Mouse (Mus musculus) NIH3T3 (cell line): ENCODE measurements around the gene Tfb1m.
A peak's percentile ranks its signal among the peaks of the same experiment; 100 is the strongest.

Experiments used
- DNase-seq: peaks from one replicate; pipeline ENCODE4 v3.0.0-alpha.2; 2012; ENCODE audit warnings: low read depth

Gene Tfb1m

DNA sequence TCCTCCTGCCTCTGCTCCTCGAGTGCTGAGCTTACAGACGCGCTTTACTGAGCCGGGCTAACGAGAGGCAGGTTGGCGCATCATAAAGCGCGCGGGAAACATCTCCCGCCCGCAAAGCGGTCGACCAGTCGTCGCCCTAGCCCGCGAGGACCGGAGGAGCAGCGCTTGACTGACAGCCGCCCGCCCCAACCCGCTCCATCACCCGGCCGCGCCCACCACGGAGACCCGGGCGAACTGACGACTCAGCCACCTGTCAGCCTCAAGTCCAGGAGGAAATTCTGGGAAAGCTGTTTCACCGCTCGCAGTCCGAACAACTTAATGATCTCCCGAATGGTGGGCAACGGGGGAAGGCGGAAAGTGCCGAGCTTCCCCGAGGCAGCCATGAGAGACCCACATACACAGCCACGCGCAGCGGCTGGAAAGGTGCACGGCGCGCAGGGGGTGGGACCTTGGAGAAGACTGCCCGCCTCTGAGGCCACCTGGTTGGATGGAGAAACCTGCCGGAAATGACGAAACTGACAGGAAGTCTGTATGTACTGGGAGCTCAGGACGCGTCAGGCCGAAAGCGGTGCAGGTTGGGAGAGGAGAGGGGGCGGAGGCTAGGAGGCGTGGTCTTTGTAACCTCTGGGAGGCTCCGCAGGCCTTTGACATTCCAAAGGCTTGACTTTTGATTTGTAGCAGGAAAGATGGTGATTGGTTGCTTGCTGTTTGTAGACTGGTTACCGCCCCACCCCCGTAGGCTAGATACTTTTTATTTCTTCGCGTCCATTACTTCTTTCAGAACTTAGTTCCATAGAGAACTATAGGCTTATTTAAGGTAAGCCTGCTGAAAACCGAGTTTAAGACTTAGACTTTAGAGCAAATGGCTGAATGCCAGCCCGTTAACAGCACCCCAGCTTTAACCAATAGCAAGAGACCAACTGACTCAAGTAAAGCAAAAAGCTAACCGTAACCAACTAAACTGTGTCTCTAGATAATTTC is at the start of gene Tfb1m:
TSS of gene Tfb1m (minus strand) at position 451 of the 981 bp plus-strand sequence.
- peak; percentile 99 for DNase-seq

- DNase-seq: no peak
These were observed 45.5 kb upstream of the Tfb1m start for GRCm38 (mm10) chr17:3602954-3603672.

GRCm38 (mm10) chr17:3598393-3598792 is 40.8 kb upstream of the Tfb1m start:
- no peak for DNase-seq

- peak; percentile 39 for DNase-seq
These were observed 40.3 kb upstream of the Tfb1m start for GRCm38 (mm10) chr17:3597866-3598265.

DNA sequence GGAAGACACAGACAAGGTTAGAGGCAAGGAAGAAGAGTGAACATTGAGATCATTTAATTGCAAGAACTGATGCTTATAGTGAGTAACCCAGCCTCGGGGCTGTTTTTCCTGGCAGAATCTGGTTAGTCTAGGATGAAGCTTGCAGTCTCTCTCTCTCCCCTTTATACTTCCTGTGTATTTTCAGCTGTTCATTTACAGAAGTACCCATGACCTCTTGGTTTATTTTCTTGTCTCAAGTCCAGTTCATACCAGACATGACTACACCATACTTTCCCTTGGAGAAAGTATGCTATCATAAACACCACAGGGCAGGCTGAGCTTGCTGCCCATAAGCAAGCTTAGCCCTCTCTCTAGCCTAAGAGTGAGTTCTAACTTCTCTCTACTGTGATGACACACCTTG is 39.5 kb upstream of the Tfb1m start:
- DNase-seq: peak; percentile 77

DNA sequence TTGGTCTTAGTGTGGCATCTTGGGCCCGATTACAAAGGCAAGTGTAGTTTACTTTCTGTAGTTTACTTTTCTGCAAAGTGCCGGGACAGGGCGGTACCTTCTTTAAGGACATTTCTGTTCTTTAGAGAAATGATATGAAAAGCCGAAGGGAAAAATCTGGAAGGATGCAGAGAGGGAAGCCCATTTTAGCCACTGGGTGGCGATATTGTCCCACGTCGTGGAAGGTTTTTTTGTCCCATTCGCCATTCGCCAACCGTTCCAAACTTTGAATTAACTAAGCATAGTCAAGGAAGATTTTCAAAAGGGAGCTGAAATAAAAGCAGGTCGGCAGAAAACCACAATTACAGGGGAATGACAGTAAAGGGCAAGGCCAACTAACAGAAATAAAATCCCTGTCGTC is 13.3 kb upstream of the Tfb1m start:
- DNase-seq: peak; percentile 88

GRCm38 (mm10) chr17:3562405-3562804 is 4.8 kb upstream of the Tfb1m start:
- DNase-seq: no peak

- DNase-seq: peak; percentile 28
These were observed 3.0 kb upstream of the Tfb1m start for GRCm38 (mm10) chr17:3560534-3560933.

DNA sequence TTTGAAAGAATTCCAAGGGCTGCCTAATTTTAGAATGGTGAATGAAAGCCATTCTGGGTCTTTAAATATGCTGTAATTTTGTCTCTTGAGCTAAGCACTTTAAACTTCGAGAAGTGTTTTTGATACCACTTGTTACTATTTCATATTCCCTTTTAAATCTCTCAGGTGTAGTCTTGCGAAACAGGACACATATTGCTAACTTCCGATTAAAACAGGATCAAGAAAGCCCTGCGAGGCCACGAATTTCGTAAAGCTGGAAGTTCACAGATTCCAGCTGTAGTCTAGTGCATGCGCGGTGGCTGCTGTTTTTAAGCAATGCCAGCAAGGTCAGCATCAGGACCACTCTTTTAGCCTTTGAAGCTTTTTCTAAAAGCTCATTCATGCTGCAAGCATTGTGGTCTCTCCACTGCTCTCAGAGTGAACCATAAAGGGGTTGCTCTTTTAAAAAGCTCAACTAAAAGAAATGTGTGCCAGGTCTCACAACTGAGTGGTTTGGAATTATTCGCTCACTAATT is 832 bp upstream of the Tfb1m start:
- DNase-seq: peak; percentile 21

DNA sequence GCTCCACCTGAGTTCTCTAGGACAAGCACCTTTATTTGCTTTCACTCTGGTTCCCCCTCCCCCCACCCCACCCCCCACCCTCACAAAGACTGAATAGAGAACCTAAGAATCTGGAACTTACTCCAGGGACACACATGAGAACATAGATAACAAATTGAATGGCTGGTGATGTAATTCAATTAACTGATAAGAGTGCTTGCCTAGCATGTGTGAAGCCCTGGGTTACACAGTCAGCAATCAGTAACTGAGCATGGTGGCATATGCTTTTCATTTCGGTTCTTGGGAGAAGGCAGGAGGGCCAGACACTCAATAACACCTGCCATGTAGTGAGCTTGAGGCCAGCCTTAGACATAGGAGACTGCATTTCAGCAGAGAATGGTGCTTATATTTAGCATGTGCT is 1.3 kb downstream of the Tfb1m start:
- no peak for DNase-seq

DNA sequence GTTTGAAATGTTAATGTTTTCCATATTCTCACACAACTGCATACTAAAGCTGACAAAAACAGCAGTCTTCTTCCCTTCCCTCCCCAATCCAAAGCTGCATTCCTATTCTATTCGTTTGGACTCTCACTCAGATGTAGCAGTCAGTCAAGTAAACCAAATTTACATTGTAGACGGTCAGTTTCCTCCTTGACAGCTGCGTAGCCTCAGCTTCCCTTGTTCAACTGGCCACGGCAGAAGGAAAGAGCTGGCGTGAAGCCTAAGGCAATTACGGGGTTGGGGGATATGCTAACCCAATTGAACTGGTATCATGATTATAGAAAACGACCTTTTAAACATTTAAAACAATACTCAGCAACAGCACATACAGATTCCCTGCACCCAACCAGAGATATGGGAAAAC is 9.9 kb downstream of the Tfb1m start:
- no peak for DNase-seq

- no peak for DNase-seq
These were observed 16.5 kb downstream of the Tfb1m start for GRCm38 (mm10) chr17:3541033-3541432.

DNA sequence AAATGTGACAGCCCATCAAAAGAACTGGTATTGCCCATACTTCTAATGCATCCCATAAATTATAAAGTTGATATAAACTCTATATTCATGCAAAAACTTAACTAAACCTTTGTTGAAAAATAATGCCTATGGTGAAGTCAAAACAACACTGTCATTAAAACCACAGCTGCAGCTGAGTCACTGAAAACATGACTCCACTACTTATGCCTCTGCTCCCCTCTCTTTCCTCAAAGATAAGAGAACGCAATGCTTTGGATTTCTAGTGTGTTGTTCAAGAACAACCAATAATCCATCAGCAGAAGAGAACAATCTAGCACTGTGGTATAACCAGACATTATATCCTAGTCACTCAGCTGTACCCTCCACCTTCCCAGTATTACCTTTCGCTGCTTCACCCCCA is 17.3 kb downstream of the Tfb1m start:
- no peak for DNase-seq

GRCm38 (mm10) chr17:3533425-3533824 is 24.2 kb downstream of the Tfb1m start:
- peak; percentile 71 for DNase-seq

- no peak for DNase-seq
These were observed 25.3 kb downstream of the Tfb1m start, which contains the start of gene Cldn20 for GRCm38 (mm10) chr17:3532254-3532653. Cldn20 (plus strand) TSS chr17:3532554.

GRCm38 (mm10) chr17:3531641-3532040 is 25.9 kb downstream of the Tfb1m start:
- peak; percentile 69 for DNase-seq

DNA sequence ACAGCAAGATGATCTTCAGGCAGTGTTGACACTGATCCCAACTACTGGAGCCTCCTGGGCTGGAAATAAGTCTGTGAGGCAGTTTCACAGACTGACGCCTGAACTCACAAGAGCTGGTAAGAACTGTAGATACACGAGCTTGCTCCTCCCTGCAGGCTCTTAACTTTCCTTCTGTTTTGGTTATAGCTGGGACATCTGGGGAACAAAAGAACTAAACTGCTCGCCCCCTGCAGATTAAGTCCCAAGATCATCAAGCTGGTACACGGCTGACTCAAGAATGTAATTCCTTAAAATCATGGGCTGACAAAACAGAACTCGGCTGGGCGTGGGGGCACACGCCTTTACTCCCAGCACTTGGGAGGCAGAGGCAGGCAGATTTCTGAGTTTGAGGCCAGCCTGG is 27.0 kb downstream of the Tfb1m start:
- DNase-seq: no peak

DNA sequence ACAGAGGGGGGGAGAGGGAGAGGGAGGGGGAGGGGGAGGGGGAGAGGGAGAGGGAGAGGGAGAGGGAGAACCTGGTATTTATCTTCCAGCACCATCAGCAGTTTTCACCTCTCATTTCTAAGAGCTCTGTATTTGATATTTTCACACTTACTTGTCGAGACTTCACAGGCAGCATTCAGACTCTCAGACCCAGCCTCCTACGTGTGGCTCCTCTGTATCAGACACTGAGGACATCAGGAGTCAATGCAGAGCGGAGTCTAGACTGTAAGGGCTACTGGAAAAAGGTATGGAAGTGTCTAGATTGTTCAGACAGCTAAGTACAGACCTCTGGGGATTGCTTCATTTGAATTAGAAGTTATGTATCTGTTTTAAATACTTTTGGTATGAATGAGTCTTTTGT is 28.1 kb downstream of the Tfb1m start:
- no peak for DNase-seq

DNA sequence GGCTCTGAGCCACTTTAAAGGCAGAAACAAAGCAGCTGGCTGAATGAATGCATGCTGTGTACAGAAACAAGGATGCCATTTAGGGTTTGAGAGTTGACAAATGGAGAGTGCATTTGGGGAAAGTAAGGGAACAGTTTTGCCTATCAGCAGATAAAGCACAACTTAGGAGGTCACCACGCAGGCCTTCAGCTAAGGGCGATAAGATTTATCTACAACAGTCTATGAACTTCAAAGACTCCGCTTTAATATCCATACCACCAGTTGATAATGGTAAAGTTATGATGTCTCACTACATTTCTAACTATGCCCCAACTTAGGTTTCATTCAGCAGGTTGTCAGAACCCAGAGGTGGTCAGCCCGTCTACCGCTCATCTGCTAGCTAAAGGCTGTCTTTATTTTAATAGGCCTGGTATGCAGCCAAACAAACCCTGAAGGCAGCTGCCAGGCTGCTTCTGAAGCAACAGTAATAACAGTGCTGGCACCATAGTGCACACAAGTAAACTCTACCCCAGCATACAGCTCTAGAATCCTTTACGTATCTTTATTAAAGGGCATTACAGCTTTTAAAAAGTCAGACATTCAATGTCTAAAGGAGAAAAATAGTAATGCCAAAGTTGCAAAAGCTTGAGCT is 29.6 kb downstream of the Tfb1m start:
- no peak for DNase-seq

DNA sequence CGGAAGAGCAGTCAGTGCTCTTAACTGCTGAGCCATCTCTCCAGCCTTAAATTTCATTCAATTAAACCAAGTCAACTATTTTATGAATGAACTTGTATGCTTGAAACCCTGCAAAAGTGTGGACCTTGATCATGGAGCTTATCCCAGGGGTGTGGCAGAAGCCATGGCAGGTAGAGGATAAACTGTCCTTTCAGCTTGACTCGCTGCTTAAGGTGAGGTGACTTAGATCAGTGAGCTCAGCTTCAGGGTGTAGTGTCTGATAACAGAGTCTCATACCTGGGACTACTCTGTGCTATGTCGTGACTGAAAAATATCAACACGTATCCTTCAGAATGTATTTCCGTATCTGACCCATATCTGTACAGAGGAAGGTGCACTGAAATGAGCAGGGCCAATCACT is 37.2 kb downstream of the Tfb1m start:
- no peak for DNase-seq

DNA sequence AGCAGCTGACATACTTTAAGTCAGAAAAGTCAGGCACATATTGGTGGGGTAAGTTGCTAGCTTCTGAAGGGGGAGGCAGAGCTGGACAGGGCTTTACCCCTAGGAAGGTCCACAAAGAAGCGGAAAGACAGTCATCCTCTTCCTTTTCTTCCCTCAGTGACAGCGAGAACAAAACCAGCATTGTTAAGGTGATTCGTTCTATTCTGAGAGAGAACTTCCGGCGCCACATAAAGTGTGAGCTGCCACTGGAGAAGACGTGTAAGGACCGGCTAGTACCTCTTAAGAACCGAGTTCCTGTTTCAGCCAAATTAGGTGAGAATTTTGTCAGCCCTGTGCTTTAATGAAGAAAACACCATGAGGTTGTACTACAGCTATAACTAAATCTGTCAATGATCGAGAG is 41.2 kb downstream of the Tfb1m start:
- no peak for DNase-seq

GRCm38 (mm10) chr17:3515851-3516250 is 41.7 kb downstream of the Tfb1m start:
- peak; percentile 16 for DNase-seq
